Mouse (Mus musculus) liver, embryonic 12.5 days (tissue): ENCODE data around the gene Olfr1121. TPM values are rescaled to one million over a fixed set of nuclear protein-coding genes. Genes with fewer than 3 reads are reported as not detected.
"Not testable (repeated sequence)": the region's sequence is repeated elsewhere in the genome, so short reads cannot be mapped to it uniquely, and the experiment has no call there.

ENCODE experiments used
- ATAC-seq: fragments of 200-750 bp; cut with Nextera tagmentation; 2 replicates; pipeline ENCODE4 v1.8.0; 2017; ENCODE audit warnings: moderate number of reproducible peaks, mild to moderate bottlenecking, moderate library complexity
- H3K27ac ChIP-seq: fragments of 300-500 bp; sonication (generic); 2 replicates; pipeline ENCODE4 v1.5.1; 2016; ENCODE audit warnings: mild to moderate bottlenecking
- H3K27me3 ChIP-seq: fragments of 300-500 bp; sonication (generic); replicated peaks from 2 replicates; pipeline ENCODE4 v1.6.1; 2016; ENCODE audit warnings: mild to moderate bottlenecking, moderate library complexity
- H3K36me3 ChIP-seq: fragments of 300-500 bp; sonication (generic); 2 replicates; pipeline ENCODE4 v1.6.1; 2016; ENCODE audit warnings: mild to moderate bottlenecking, moderate library complexity
- H3K4me1 ChIP-seq: fragments of 300-500 bp; sonication (generic); 2 replicates; pipeline ENCODE4 v1.6.1; 2016
- H3K4me2 ChIP-seq: fragments of 300-500 bp; sonication (generic); 2 replicates; pipeline ENCODE4 v1.6.1; 2016; ENCODE audit warnings: mild to moderate bottlenecking, moderate library complexity
- H3K4me3 ChIP-seq: fragments of 300-500 bp; sonication (generic); 2 replicates; pipeline ENCODE4 v1.5.1; 2016; ENCODE audit warnings: mild to moderate bottlenecking, moderate library complexity
- H3K9ac ChIP-seq: fragments of 300-500 bp; sonication (generic); 2 replicates; pipeline ENCODE4 v1.6.1; 2016; ENCODE audit warnings: mild to moderate bottlenecking, moderate library complexity
- H3K9me3 ChIP-seq: fragments of 300-500 bp; sonication (generic); replicated peaks from 2 replicates; pipeline ENCODE4 v1.6.1; 2016; ENCODE audit warnings: mild to moderate bottlenecking, moderate library complexity
- WGBS: fragments of 180-500 bp; shearing (Covaris S2); methylation state at CpG from one replicate; pipeline ENCODE4 v1.1.7; 2016; ENCODE audit not compliant: insufficient replicate concordance; 5-methylcytosine and 5-hydroxymethylcytosine counted together
- polyA plus RNA-seq: library from polyadenylated mRNA; unstranded; fragments of >200 nt; fragmentation: Nextera tagmentation; extraction: Ambion mirVana; gene quantifications from 2 replicates; pipeline ENCODE4 v1.2.1, GENCODE M21; 2016

Olfr1121 gene
- polyA plus RNA-seq: not detected in 2 replicates

DNA sequence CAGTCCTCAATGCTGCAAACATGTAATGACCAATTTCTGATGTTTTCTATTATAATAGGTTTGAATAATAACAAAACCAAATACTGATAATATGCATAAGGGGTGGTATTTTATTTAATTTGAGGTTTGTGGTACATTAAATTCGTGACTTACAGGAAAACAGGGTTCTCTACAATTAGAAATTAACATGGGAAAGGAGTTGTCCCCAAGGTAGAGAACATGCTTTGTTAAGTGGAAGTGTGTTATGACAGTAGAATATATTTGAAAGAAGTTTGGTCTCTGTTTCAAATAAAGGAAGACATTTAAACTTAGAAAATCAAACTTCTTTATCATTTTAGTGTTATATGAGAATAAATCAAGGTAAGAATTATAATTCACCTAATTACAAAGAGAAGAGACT is at the start of gene Olfr1121:
Gene Olfr1121 (plus strand): TSS at position 301 of the 400 bp plus-strand sequence.
- no peaks in the 10 kb centered on the region for H3K36me3 ChIP-seq
- no peak within 1 kb of the TSS for H3K4me3 ChIP-seq
- H3K4me2 ChIP-seq: no peak within 1 kb of the TSS
- no peaks in the 10 kb centered on the region for H3K9me3 ChIP-seq
- WGBS: 14% methylated on average over 1 of the region's 1 CpGs
- H3K4me1 ChIP-seq: no peaks in the 10 kb centered on the region
- H3K27ac ChIP-seq: no peak within 1 kb of the TSS
- H3K27me3 ChIP-seq: no peaks in the 10 kb centered on the region
- H3K9ac ChIP-seq: no peak within 1 kb of the TSS
- ATAC-seq: no peak

DNA sequence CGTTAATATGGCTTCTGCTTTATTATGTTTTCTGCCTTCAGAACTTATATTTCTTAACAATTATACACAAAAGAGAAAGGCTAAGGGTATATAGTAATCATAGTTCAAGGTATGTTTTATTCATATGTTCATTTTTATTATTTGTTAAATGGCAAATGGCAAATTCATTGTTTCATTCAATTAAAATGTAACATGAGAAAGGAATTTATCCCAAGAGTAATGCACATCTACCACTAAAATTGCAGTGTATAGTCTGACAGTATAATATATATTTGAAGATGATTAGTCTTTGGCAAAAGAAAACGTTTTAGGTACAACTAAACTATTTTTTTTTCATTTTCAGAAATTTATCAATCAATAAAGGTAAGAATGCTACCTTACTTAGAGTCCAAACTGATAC is 15.2 kb upstream of the Olfr1121 start, which contains the start of gene Olfr1120:
Gene Olfr1120 (plus strand): TSS at position 301 of the 400 bp plus-strand sequence.
- H3K9ac ChIP-seq: no peak within 1 kb of the TSS
- 25% methylated on average over 2 of the region's 2 CpGs for WGBS
- no peak within 1 kb of the TSS for H3K27ac ChIP-seq

DNA sequence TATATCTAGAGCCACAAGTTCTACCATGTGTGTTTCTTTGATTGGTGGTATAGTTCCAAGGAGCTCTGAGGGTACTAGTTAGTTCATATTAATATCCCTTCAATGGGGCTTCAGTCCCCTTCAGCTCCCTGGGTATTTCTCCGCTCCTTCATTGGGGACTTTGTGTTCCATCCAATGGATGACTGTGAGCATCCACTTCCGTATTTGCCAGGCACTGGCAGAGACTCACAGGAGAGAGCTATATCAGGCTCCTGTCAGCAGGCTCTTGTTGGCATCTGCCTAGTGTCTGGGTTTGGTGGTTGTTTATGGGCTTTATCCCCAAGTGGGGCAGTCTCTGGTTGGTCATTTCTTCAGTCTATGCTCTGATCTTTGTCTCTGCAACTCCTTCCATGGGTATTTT is 9.6 kb upstream of the Olfr1121 start:
- not testable (repeated sequence) for ATAC-seq, H3K4me3 ChIP-seq, H3K9ac ChIP-seq, H3K27ac ChIP-seq, H3K27me3 ChIP-seq, H3K4me2 ChIP-seq, H3K4me1 ChIP-seq, H3K9me3 ChIP-seq, H3K36me3 ChIP-seq
- WGBS: 66% methylated on average over 2 of the region's 2 CpGs

More for the DNA sequence above, 15.2 kb upstream of the Olfr1121 start, which contains the start of gene Olfr1120:
- no peak for ATAC-seq
- H3K4me1 ChIP-seq: no peaks in the 10 kb centered on the region
- no peak within 1 kb of the TSS for H3K4me3 ChIP-seq
- no peaks in the 10 kb centered on the region for H3K27me3 ChIP-seq
- H3K4me2 ChIP-seq: no peak within 1 kb of the TSS
- H3K36me3 ChIP-seq: no peaks in the 10 kb centered on the region
- no peaks in the 10 kb centered on the region for H3K9me3 ChIP-seq

DNA sequence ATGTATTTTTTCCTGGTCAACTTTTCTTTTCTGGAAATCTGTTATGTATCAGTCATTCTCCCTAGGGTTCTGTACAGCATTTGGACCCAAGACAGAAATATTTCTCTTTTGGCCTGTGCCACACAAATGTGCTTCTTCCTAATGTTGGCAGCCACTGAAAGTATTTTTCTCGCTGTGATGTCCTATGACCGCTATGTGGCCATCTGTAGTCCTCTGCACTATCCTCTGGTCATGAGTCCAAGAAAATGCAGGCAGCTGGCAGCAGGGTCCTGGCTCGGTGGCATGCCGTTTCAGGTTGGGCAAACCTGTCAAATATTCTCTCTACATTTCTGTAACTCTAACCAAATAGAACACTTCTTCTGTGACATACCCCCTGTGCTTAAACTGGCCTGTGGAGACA is 2.0 kb downstream of the Olfr1121 start:
- no peaks in the 10 kb centered on the region for H3K4me1 ChIP-seq
- no peak overlapping the region for H3K27ac ChIP-seq
- H3K36me3 ChIP-seq: no peaks in the 10 kb centered on the region
- H3K4me3 ChIP-seq: no peak overlapping the region
- WGBS: 70% methylated on average over 4 of the region's 4 CpGs
- H3K9ac ChIP-seq: no peak overlapping the region
- no peak for ATAC-seq
- H3K27me3 ChIP-seq: no peaks in the 10 kb centered on the region
- H3K9me3 ChIP-seq: no peaks in the 10 kb centered on the region
- no peak overlapping the region for H3K4me2 ChIP-seq

DNA sequence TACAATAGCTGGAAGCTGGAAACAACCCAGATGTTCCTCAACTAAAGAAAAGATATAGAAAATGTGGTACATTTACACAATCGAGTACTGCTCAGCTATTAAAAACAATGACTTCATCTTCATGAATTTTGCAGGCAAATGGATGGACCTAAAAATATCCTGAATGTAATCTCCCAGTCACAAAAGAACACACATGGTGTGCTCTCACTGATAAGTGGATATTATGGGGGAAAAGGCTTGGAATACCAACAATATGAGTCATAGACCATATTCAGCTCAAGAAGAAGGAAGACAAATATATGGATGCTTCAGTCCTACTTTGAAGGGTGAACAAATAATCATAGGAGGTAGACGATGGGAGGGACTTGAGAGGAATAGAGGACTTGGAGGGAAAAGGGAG is 14.2 kb downstream of the Olfr1121 start:
- no peak overlapping the region for H3K4me3 ChIP-seq
- ATAC-seq: no peak
- 54% methylated on average over 2 of the region's 2 CpGs for WGBS
- no peak overlapping the region for H3K9ac ChIP-seq
- H3K27ac ChIP-seq: no peak overlapping the region
- no peaks in the 10 kb centered on the region for H3K27me3 ChIP-seq
- no peaks in the 10 kb centered on the region for H3K9me3 ChIP-seq
- H3K36me3 ChIP-seq: no peaks in the 10 kb centered on the region
- H3K4me2 ChIP-seq: no peak overlapping the region
- H3K4me1 ChIP-seq: no peaks in the 10 kb centered on the region

DNA sequence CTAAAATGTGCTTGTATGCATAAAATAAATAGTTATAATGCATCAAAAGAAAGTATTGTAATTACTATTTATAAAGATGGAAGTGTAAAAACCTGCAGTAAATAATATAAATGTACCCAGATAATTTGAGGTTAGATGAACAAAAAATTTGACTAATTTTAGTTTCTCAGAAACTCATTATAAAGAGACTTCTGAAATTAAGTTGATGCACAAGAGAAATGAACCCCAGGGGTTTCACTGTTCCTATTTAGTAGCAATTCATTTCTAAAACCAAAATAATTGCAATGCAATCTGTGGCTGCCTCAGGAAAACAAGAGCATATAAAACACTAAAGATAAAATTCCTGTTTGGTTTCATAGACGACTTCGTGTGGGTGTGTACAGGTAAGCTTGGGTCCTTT is 15.9 kb downstream of the Olfr1121 start, which contains the start of gene Olfr1122:
Gene Olfr1122 (plus strand): TSS at position 301 of the 400 bp plus-strand sequence.
- no peaks in the 10 kb centered on the region for H3K36me3 ChIP-seq
- no peak within 1 kb of the TSS for H3K27ac ChIP-seq
- H3K4me2 ChIP-seq: no peak within 1 kb of the TSS
- H3K4me1 ChIP-seq: no peaks in the 10 kb centered on the region
- no peaks in the 10 kb centered on the region for H3K27me3 ChIP-seq
- no peaks in the 10 kb centered on the region for H3K9me3 ChIP-seq
- no peak within 1 kb of the TSS for H3K9ac ChIP-seq
- 75% methylated on average over 2 of the region's 2 CpGs for whole genome bisulfite sequencing
- no peak within 1 kb of the TSS for H3K4me3 ChIP-seq
- ATAC-seq: no peak

DNA sequence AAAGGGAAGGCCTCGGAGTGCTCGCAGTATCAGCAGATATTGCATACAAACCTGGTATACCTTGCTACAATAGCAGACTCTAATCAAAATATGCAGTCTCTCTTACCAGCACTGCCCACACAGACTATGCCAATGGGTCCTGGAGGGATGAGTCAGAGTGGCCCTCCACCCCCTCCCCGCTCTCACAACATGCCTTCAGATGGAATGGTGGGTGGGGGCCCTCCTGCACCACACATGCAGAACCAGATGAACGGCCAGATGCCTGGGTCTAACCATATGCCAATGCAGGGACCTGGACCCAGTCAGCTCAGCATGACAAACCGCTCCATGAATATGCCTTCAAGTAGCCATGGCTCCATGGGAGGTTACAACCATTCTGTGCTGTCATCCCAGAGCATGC is 23.9 kb downstream of the Olfr1121 start:
- not testable (repeated sequence) for H3K9me3 ChIP-seq, ATAC-seq, H3K27ac ChIP-seq, H3K4me1 ChIP-seq, H3K9ac ChIP-seq, H3K36me3 ChIP-seq, H3K27me3 ChIP-seq, H3K4me3 ChIP-seq, H3K4me2 ChIP-seq
- WGBS: 81% methylated on average over 5 of the region's 5 CpGs

DNA sequence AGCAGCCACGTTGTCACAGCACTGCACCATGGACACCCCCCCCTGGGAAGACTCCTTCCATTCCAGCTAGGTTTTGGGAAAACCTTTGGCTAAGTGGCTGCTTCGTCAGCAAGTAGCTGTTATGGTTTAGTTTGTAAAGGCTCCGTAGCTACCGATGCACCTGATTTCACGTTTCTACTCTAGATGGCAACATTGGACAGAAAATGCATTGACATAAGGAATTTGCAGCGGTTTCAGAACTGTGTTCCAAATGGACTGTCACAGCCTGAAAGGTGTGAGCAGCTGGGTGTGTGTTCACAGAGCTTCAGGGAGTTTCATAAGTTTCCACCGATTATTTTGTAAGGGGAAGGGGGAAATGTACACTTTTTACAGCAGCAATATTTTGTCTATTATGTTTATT is 25.0 kb downstream of the Olfr1121 start:
- not testable (repeated sequence) for H3K27me3 ChIP-seq
- WGBS: 69% methylated on average over 7 of the region's 7 CpGs

DNA sequence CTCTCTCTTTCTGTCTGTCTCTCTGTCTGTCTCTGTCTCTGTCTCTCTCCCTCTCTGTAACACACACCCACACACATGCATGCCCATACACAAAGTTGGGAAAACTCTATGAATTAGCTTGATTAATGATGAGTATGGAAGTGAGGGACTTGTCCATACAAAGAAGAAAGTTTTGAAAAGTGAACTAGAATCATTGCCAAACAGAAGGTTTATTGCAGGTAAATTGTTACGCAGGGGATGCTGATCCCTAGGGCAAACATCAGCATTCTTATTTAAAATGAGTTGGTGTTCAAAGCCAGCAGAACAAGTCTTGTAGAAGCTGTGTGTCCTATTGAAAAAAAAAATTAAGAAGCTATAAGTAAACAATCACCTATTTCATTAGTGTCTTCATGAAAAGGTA is 46.6 kb downstream of the Olfr1121 start, which contains the start of gene Olfr1123:
Gene Olfr1123 (plus strand): TSS at position 301 of the 400 bp plus-strand sequence.
- no peak within 1 kb of the TSS for H3K4me2 ChIP-seq
- no peaks in the 10 kb centered on the region for H3K9me3 ChIP-seq
- H3K36me3 ChIP-seq: no peaks in the 10 kb centered on the region
- ATAC-seq: no peak
- no peak within 1 kb of the TSS for H3K27ac ChIP-seq
- no peak within 1 kb of the TSS for H3K4me3 ChIP-seq
- H3K4me1 ChIP-seq: no peaks in the 10 kb centered on the region
- H3K27me3 ChIP-seq: no peaks in the 10 kb centered on the region
- H3K9ac ChIP-seq: no peak within 1 kb of the TSS
- WGBS: 69% methylated on average over 1 of the region's 1 CpGs

More for the DNA sequence above, 25.0 kb downstream of the Olfr1121 start:
- H3K4me1 ChIP-seq, H3K4me2 ChIP-seq, H3K9ac ChIP-seq, ATAC-seq, H3K36me3 ChIP-seq, H3K27ac ChIP-seq, H3K4me3 ChIP-seq, H3K9me3 ChIP-seq: not testable (repeated sequence)

Other genes with a start within 250 kb of the Olfr1121 start
- not detected in 2 replicates for gene Olfr1110, start 229.6 kb upstream of the Olfr1121 start, polyA plus RNA-seq
- gene Olfr1111, start 217.3 kb upstream of the Olfr1121 start, polyA plus RNA-seq: not detected in 2 replicates
- gene Olfr1112, start 182.1 kb upstream of the Olfr1121 start, polyA plus RNA-seq: not detected in 2 replicates
- gene Olfr1113, start 160.9 kb upstream of the Olfr1121 start, polyA plus RNA-seq: not detected in 2 replicates
- gene Olfr1115, start 121.9 kb upstream of the Olfr1121 start, polyA plus RNA-seq: not detected in 2 replicates
- gene Olfr1116, start 102.4 kb upstream of the Olfr1121 start, polyA plus RNA-seq: not detected in 2 replicates
- gene Olfr1118, start 62.3 kb upstream of the Olfr1121 start, polyA plus RNA-seq: not detected in 2 replicates
- not detected in 2 replicates for gene Olfr1120, start 15.1 kb upstream of the Olfr1121 start, polyA plus RNA-seq
- not detected in 2 replicates for gene Olfr1122, start 16.0 kb downstream of the Olfr1121 start, polyA plus RNA-seq
- not detected in 2 replicates for gene Olfr1123, start 46.7 kb downstream of the Olfr1121 start, polyA plus RNA-seq
- 0.05 TPM in 1 of 2 replicates, not detected in the other for gene Olfr1124, start 60.4 kb downstream of the Olfr1121 start, polyA plus RNA-seq
- not detected in 2 replicates for gene Olfr1126, start 84.1 kb downstream of the Olfr1121 start, polyA plus RNA-seq
- gene Pramel7, start 127.2 kb downstream of the Olfr1121 start, polyA plus RNA-seq: not detected in 2 replicates
- gene Pramel6, start 136.7 kb downstream of the Olfr1121 start, polyA plus RNA-seq: not detected in 2 replicates
- not detected in 2 replicates for gene Olfr153, start 161.9 kb downstream of the Olfr1121 start, polyA plus RNA-seq
- not detected in 2 replicates for gene Olfr1128, start 175.6 kb downstream of the Olfr1121 start, polyA plus RNA-seq
- not detected in 2 replicates for gene Olfr1129, start 204.0 kb downstream of the Olfr1121 start, polyA plus RNA-seq
- not detected in 2 replicates for gene Olfr1130, start 236.3 kb downstream of the Olfr1121 start, polyA plus RNA-seq